Mouse (Mus musculus) gastrocnemius, adult 18-20 months (tissue): ENCODE data around the gene Eva1b. TPM values are rescaled to one million over a fixed set of nuclear protein-coding genes. Genes with fewer than 3 reads are reported as not detected.
"Not testable (repeated sequence)": the region's sequence is repeated elsewhere in the genome, so short reads cannot be mapped to it uniquely, and the experiment has no call there.

Source experiments
- DNase-seq: peaks from one replicate; pipeline ENCODE4 v3.0.0; 2021; ENCODE audit warnings: low spot score
- total RNA-seq, 2 experiments: library from RNA; stranded (reverse); gene quantifications; 2 replicates each; pipeline ENCODE4 v1.2.3; 2021

The Eva1b gene
- total RNA-seq, 2 experiments from 2014 or later, result 2.1 to 3.3 TPM

- no peak for DNase-seq
Measured at GRCm38 (mm10) chr4:126155183-126155582, 7.6 kb downstream of the Eva1b start.

- DNase-seq, result no peak
Measured at GRCm38 (mm10) chr4:126155869-126156268, 8.3 kb downstream of the Eva1b start.

GRCm38 (mm10) chr4:126156617-126157016 is 9.1 kb downstream of the Eva1b start:
- no peak for DNase-seq

- no peak for DNase-seq
Measured at GRCm38 (mm10) chr4:126157562-126157961, 10.0 kb downstream of the Eva1b start.

- DNase-seq, result no peak
Measured at GRCm38 (mm10) chr4:126159455-126159854, 11.9 kb downstream of the Eva1b start.

- DNase-seq, result no peak
Measured at GRCm38 (mm10) chr4:126160981-126161380, 13.4 kb downstream of the Eva1b start.

GRCm38 (mm10) chr4:126161456-126161855 is 13.9 kb downstream of the Eva1b start:
- DNase-seq, result no peak

- DNase-seq, result no peak
Measured at GRCm38 (mm10) chr4:126161986-126162385, 14.4 kb downstream of the Eva1b start.

GRCm38 (mm10) chr4:126162544-126163066 is 15.1 kb downstream of the Eva1b start:
- DNase-seq, result peak; percentile 90

- no peak for DNase-seq
Measured at GRCm38 (mm10) chr4:126163067-126163659, 15.6 kb downstream of the Eva1b start, which contains the start of gene Sh3d21. Gene Sh3d21, minus strand, starts transcription at chr4:126163491.

GRCm38 (mm10) chr4:126163685-126164084 is 16.1 kb downstream of the Eva1b start:
- no peak for DNase-seq

- DNase-seq, result not testable (repeated sequence)
Measured at GRCm38 (mm10) chr4:126165092-126165491, 17.5 kb downstream of the Eva1b start.

GRCm38 (mm10) chr4:126166084-126166483 is 18.5 kb downstream of the Eva1b start:
- DNase-seq, result peak; percentile 43

GRCm38 (mm10) chr4:126168851-126169250 is 21.3 kb downstream of the Eva1b start:
- DNase-seq, result no peak

- not testable (repeated sequence) for DNase-seq
Measured at GRCm38 (mm10) chr4:126170737-126171136, 23.2 kb downstream of the Eva1b start.

- DNase-seq, result no peak
Measured at GRCm38 (mm10) chr4:126173800-126174199, 26.3 kb downstream of the Eva1b start.

GRCm38 (mm10) chr4:126175980-126176379 is 28.4 kb downstream of the Eva1b start:
- not testable (repeated sequence) for DNase-seq

GRCm38 (mm10) chr4:126181170-126181957 is 33.8 kb downstream of the Eva1b start:
- peak; percentile 64 for DNase-seq

- DNase-seq, result no peak
Measured at GRCm38 (mm10) chr4:126183034-126183433, 35.5 kb downstream of the Eva1b start.

- DNase-seq, result no peak
Measured at GRCm38 (mm10) chr4:126187096-126187495, 39.6 kb downstream of the Eva1b start.

- DNase-seq, result no peak
Measured at GRCm38 (mm10) chr4:126190636-126191035, 43.1 kb downstream of the Eva1b start.

- no peak for DNase-seq
Measured at GRCm38 (mm10) chr4:126194216-126194615, 46.7 kb downstream of the Eva1b start.

GRCm38 (mm10) chr4:126194916-126195315 is 47.4 kb downstream of the Eva1b start:
- DNase-seq, result no peak
